Mouse (Mus musculus): ENCODE data around the gene Gm49380. TPM values are rescaled to one million over a fixed set of nuclear protein-coding genes. Genes with fewer than 3 reads are reported as not detected.
A peak's percentile ranks its signal among the peaks of the same experiment; 100 is the strongest.

The Gm49380 gene
- polyA plus RNA-seq, 1 experiment from 2014 or later, result 0.58 TPM

DNA sequence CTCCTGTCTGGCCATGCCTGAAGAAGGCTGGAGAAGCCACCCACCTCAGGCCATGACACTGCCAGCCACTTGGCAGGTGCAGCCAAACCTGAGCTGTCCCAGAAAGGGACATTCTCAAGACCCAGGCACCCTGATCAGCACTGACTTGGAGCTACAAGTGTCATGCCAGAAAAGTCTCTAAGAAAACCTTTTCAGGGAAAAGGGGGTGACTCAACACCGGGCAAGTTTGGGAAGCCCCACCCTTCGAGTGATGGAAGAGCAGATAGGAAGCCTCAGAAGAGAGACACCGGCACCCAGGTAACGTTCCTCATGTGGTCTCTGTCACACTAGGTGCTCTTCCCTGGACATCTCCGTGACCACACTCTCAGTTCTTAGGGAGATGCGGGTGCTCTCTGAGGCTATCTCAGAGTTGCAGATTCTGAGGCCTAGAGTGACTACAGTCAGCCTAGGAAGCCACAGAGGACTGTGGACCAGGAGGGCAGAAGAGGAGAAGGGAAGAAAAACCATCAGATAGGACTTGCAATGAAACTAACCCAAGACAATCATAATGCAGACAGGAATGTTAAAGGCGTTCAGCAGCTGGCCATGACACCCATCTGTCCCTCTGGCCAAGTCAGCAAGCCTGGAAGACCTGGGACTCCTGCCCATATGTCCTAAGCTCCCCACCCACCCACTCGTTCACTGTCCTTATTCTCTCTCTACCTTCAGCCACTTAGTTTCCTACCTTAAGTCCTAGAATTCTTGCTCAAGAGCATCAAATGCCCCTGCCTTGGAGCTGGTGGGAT, 63.7 kb downstream of the Gm49380 start:
- Histone ChIP-seq H3K36me3 (no peaks in the 10 kb centered on the region), H3K9ac (replicated peaks) (no peak overlapping the region)

GRCm38 (mm10) chr9:44048541-44049380, 64.5 kb downstream of the Gm49380 start:
- H3K9ac ChIP-seq (replicated peaks), result no peak overlapping the region
- ATAC-seq (ENCODE audit: low FRiP score), result no peak
- 79% methylated on average over 15 of the region's 15 CpGs for WGBS

More for the DNA sequence above, 63.7 kb downstream of the Gm49380 start:
- Histone ChIP-seq H3K4me2 (no peak overlapping the region), H3K4me1 (no peaks in the 10 kb centered on the region), H3K27me3 (replicated peaks) (peaks cover 13% of the 10 kb centered on the region), H3K9me3 (replicated peaks) (no peaks in the 10 kb centered on the region), H3K27ac (replicated peaks) (no peak overlapping the region), H3K4me3 (replicated peaks) (no peak overlapping the region)
- 90% methylated on average over 8 of the region's 8 CpGs for WGBS
- ATAC-seq (ENCODE audit: low FRiP score), result no peak

GRCm38 (mm10) chr9:44047571-44048490, 65.5 kb downstream of the Gm49380 start:
- no peak overlapping the region for H3K9ac ChIP-seq (replicated peaks)
- no peak overlapping the region for H3K4me3 ChIP-seq (replicated peaks)
- no peak overlapping the region for H3K27ac ChIP-seq (replicated peaks)
- WGBS, result 83% methylated on average over 14 of the region's 14 CpGs
- H3K4me2 ChIP-seq, result no peak overlapping the region
- ATAC-seq (ENCODE audit: low FRiP score), result no peak
- peaks cover 24% of the 10 kb centered on the region for H3K27me3 ChIP-seq (replicated peaks)
- peaks cover 17% of the 10 kb centered on the region for H3K4me1 ChIP-seq
- H3K9me3 ChIP-seq (replicated peaks), result no peaks in the 10 kb centered on the region
- no peaks in the 10 kb centered on the region for H3K36me3 ChIP-seq

More at GRCm38 (mm10) chr9:44048541-44049380, 64.5 kb downstream of the Gm49380 start:
- Histone ChIP-seq H3K27ac (replicated peaks) (no peak overlapping the region), H3K4me3 (replicated peaks) (no peak overlapping the region), H3K27me3 (replicated peaks) (peaks cover 21% of the 10 kb centered on the region), H3K9me3 (replicated peaks) (no peaks in the 10 kb centered on the region), H3K4me2 (no peak overlapping the region), H3K36me3 (no peaks in the 10 kb centered on the region), H3K4me1 (peaks cover 8% of the 10 kb centered on the region)

GRCm38 (mm10) chr9:44047071-44047470, 66.2 kb downstream of the Gm49380 start:
- Histone ChIP-seq H3K9me3 (replicated peaks) (no peaks in the 10 kb centered on the region), H3K4me1 (peaks cover 19% of the 10 kb centered on the region), H3K9ac (replicated peaks) (no peak overlapping the region), H3K4me2 (no peak overlapping the region), H3K27ac (replicated peaks) (no peak overlapping the region), H3K36me3 (no peaks in the 10 kb centered on the region), H3K4me3 (replicated peaks) (no peak overlapping the region), H3K27me3 (replicated peaks) (peaks cover 27% of the 10 kb centered on the region)
- WGBS, result 77% methylated on average over 6 of the region's 6 CpGs
- ATAC-seq (ENCODE audit: low FRiP score), result no peak

DNA sequence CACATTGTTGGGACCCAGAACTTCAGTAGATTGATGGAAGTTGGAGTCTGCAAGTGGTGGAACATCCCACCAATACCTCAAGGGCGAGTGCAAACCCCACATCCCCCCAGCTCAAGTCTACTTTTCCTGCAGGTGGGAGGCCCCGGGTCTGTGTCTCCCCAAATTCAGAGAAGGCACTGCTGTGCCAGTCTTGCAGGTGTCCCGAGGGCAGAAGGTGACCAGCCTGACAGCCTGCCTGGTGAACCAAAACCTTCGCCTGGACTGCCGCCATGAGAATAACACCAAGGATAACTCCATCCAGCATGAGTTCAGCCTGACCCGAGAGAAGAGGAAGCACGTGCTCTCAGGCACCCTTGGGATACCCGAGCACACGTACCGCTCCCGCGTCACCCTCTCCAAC, 66.9 kb downstream of the Gm49380 start:
- Histone ChIP-seq H3K4me1 (peaks cover 19% of the 10 kb centered on the region), H3K4me2 (no peak overlapping the region), H3K9ac (replicated peaks) (no peak overlapping the region), H3K27ac (replicated peaks) (no peak overlapping the region), H3K36me3 (no peaks in the 10 kb centered on the region), H3K27me3 (replicated peaks) (peaks cover 29% of the 10 kb centered on the region), H3K9me3 (replicated peaks) (no peaks in the 10 kb centered on the region), H3K4me3 (replicated peaks) (no peak overlapping the region)
- ATAC-seq (ENCODE audit: low FRiP score), result no peak
- WGBS, result 87% methylated on average over 12 of the region's 12 CpGs

- H3K4me3 ChIP-seq (replicated peaks), result no peak overlapping the region
- WGBS, result 86% methylated on average over 5 of the region's 5 CpGs
- no peaks in the 10 kb centered on the region for H3K9me3 ChIP-seq (replicated peaks)
- ATAC-seq (ENCODE audit: low FRiP score), result no peak
- no peaks in the 10 kb centered on the region for H3K36me3 ChIP-seq
- peaks cover 19% of the 10 kb centered on the region for H3K4me1 ChIP-seq
- H3K27me3 ChIP-seq (replicated peaks), result peaks cover 29% of the 10 kb centered on the region
- no peak overlapping the region for H3K4me2 ChIP-seq
- H3K27ac ChIP-seq (replicated peaks), result no peak overlapping the region
- no peak overlapping the region for H3K9ac ChIP-seq (replicated peaks)
These were observed 67.4 kb downstream of the Gm49380 start for GRCm38 (mm10) chr9:44045884-44046272.

GRCm38 (mm10) chr9:44045158-44045883, 68.0 kb downstream of the Gm49380 start:
- H3K4me1 ChIP-seq, result peaks cover 19% of the 10 kb centered on the region
- WGBS, result 77% methylated on average over 3 of the region's 3 CpGs
- no peak overlapping the region for H3K27ac ChIP-seq (replicated peaks)
- no peak overlapping the region for H3K4me3 ChIP-seq (replicated peaks)
- no peaks in the 10 kb centered on the region for H3K9me3 ChIP-seq (replicated peaks)
- H3K36me3 ChIP-seq, result no peaks in the 10 kb centered on the region
- H3K9ac ChIP-seq (replicated peaks), result no peak overlapping the region
- ATAC-seq (ENCODE audit: low FRiP score), result no peak
- H3K27me3 ChIP-seq (replicated peaks), result peaks cover 29% of the 10 kb centered on the region
- no peak overlapping the region for H3K4me2 ChIP-seq

GRCm38 (mm10) chr9:44044426-44045157, 68.7 kb downstream of the Gm49380 start:
- Histone ChIP-seq H3K4me3 (replicated peaks) (peak overlapping the region; percentile 42), H3K27me3 (replicated peaks) (peaks cover 29% of the 10 kb centered on the region), H3K4me1 (peaks cover 19% of the 10 kb centered on the region), H3K36me3 (no peaks in the 10 kb centered on the region), H3K4me2 (peak overlapping the region; percentile 63), H3K27ac (replicated peaks) (no peak overlapping the region), H3K9me3 (replicated peaks) (no peaks in the 10 kb centered on the region), H3K9ac (replicated peaks) (no peak overlapping the region)
- WGBS, result 44% methylated on average over 14 of the region's 14 CpGs
- no peak for ATAC-seq (ENCODE audit: low FRiP score)

GRCm38 (mm10) chr9:44043708-44044425, 69.4 kb downstream of the Gm49380 start:
- Histone ChIP-seq H3K27me3 (replicated peaks) (peaks cover 29% of the 10 kb centered on the region), H3K4me3 (replicated peaks) (peak overlapping the region; percentile 42), H3K4me2 (peak overlapping the region; percentile 63), H3K27ac (replicated peaks) (no peak overlapping the region), H3K36me3 (no peaks in the 10 kb centered on the region), H3K9me3 (replicated peaks) (no peaks in the 10 kb centered on the region), H3K4me1 (peaks cover 19% of the 10 kb centered on the region), H3K9ac (replicated peaks) (peak overlapping the region; percentile 45)
- WGBS, result 4% methylated on average over 22 of the region's 23 CpGs
- peak; percentile 61 for ATAC-seq (ENCODE audit: low FRiP score)

All from neural tube, embryonic 15.5 days (tissue).